Mouse (Mus musculus): Measurements from ENCODE around the gene Fbxl19. TPM values are rescaled to one million over a fixed set of nuclear protein-coding genes. Genes with fewer than 3 reads are reported as not detected.

Gene Fbxl19
- total RNA-seq (2021), result 10 to 100 TPM; 73.0 to 73.5 TPM
- long read RNA-seq, experiment 1, partial matches to known transcripts, result 5 of 9 reads
- long read RNA-seq, experiment 1, other reads (novel, unspliced or antisense), result 3 of 9 reads
- long read RNA-seq, experiment 2, partial matches to known transcripts, result 2 of 12 reads
- long read RNA-seq, experiment 2, other reads (novel, unspliced or antisense), result 9 of 12 reads

GRCm38 (mm10) chr7:127744366-127745045 lies at the start of gene Fbxl19:
TSS of gene Fbxl19 (plus strand) at chr7:127744543.
- DNase-seq (ENCODE audit: low spot score in 2 of 2), result peak; percentile 63 to 76

GRCm38 (mm10) chr7:127698986-127699385 lies 45.4 kb upstream of the Fbxl19 start:
- DNase-seq (ENCODE audit: low spot score in 2 of 2), result no peak

GRCm38 (mm10) chr7:127700712-127701331 lies 43.5 kb upstream of the Fbxl19 start:
- DNase-seq (ENCODE audit: low spot score in 2 of 2), result no peak

GRCm38 (mm10) chr7:127703561-127704178 lies 40.7 kb upstream of the Fbxl19 start:
- DNase-seq (ENCODE audit: low spot score in 2 of 2), result no peak

- no peak for DNase-seq (ENCODE audit: low spot score in 2 of 2)
Measured at GRCm38 (mm10) chr7:127704598-127704997, 39.7 kb upstream of the Fbxl19 start.

- no peak for DNase-seq (ENCODE audit: low spot score in 2 of 2)
Measured at GRCm38 (mm10) chr7:127705706-127706105, 38.6 kb upstream of the Fbxl19 start.

GRCm38 (mm10) chr7:127707045-127707956 lies 37.0 kb upstream of the Fbxl19 start:
- no peak for DNase-seq (ENCODE audit: low spot score in 2 of 2)

GRCm38 (mm10) chr7:127707957-127708206 lies 36.5 kb upstream of the Fbxl19 start:
- no peak for DNase-seq (ENCODE audit: low spot score in 2 of 2)

- DNase-seq (ENCODE audit: low spot score in 2 of 2), result peak; percentile 83 to 89
Measured at GRCm38 (mm10) chr7:127708207-127709078, 35.9 kb upstream of the Fbxl19 start, which contains the start of gene Bcl7c. TSS of gene Bcl7c (minus strand) at chr7:127708933.

GRCm38 (mm10) chr7:127709261-127709979 lies 34.9 kb upstream of the Fbxl19 start:
- no peak for DNase-seq (ENCODE audit: low spot score in 2 of 2)

GRCm38 (mm10) chr7:127711031-127711430 lies 33.3 kb upstream of the Fbxl19 start:
- no peak for DNase-seq (ENCODE audit: low spot score in 2 of 2)

- DNase-seq (ENCODE audit: low spot score in 2 of 2), result no peak
Measured at GRCm38 (mm10) chr7:127711456-127711855, 32.9 kb upstream of the Fbxl19 start.

GRCm38 (mm10) chr7:127712461-127713385 lies 31.6 kb upstream of the Fbxl19 start, which contains the start of gene Ctf1:
TSS of gene Ctf1 (plus strand) at chr7:127712736.
- DNase-seq (ENCODE audit: low spot score in 2 of 2), result peak; percentile 67 to 81

- DNase-seq (ENCODE audit: low spot score in 2 of 2), result no peak
Measured at GRCm38 (mm10) chr7:127714816-127715215, 29.5 kb upstream of the Fbxl19 start.

- DNase-seq (ENCODE audit: low spot score in 2 of 2), result peak in 1 of 2 experiments; percentile 46
Measured at GRCm38 (mm10) chr7:127716992-127717391, 27.4 kb upstream of the Fbxl19 start.

- DNase-seq (ENCODE audit: low spot score in 2 of 2), result no peak
Measured at GRCm38 (mm10) chr7:127718339-127718738, 26.0 kb upstream of the Fbxl19 start.

- no peak for DNase-seq (ENCODE audit: low spot score in 2 of 2)
Measured at GRCm38 (mm10) chr7:127719258-127719657, 25.1 kb upstream of the Fbxl19 start.

- no peak for DNase-seq (ENCODE audit: low spot score in 2 of 2)
Measured at GRCm38 (mm10) chr7:127725490-127725889, 18.9 kb upstream of the Fbxl19 start.
